Mouse (Mus musculus): ENCODE measurements at regions not wholly inside any gene's neighbourhood (a gene's known extent, or its start where the extent isn't known, plus 50 kb on each side); places are given as distances from the start of the nearest gene placed in this dataset.

DNA sequence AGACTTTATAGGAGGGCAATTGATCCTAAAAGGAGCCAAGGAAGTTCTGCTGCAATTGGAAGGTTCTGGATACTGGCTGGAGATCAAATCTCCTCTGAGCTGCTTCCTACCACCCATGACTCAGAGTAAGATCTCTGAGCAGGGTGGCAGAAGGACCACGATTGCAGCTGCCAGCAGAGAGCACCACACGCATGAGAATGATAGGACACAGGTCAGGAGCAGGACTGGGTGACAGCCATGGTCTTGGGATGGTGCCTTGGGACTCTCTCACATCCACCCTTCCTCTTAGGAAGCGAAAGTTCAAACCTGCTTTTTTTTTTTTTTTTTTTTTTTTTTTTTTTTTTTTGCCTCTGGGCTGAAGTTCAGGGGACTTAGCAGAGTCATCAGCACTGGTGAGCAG is 331.4 kb upstream of the Thbs1 start:
- 72% methylated on average over 3 of the region's 3 CpGs for WGBS
- Histone ChIP-seq H3K4me3 (no peak overlapping the region), H3K4me2 (no peak overlapping the region), H3K4me1 (replicated peaks) (0 out of 2 replicates have a peak, but pooled peaks cover 5% of the 10 kb centered on the region), H3K9ac (no peak overlapping the region), H3K27me3 (replicated peaks) (no peaks in the 10 kb centered on the region), H3K9me3 (replicated peaks) (no peaks in the 10 kb centered on the region), H3K36me3 (no peaks in the 10 kb centered on the region), H3K27ac (ENCODE audit: poor library complexity, severe bottlenecking) (no peak overlapping the region)
- no peak for ATAC-seq (ENCODE audit: insufficient number of reproducible peaks, low FRiP score)

DNA sequence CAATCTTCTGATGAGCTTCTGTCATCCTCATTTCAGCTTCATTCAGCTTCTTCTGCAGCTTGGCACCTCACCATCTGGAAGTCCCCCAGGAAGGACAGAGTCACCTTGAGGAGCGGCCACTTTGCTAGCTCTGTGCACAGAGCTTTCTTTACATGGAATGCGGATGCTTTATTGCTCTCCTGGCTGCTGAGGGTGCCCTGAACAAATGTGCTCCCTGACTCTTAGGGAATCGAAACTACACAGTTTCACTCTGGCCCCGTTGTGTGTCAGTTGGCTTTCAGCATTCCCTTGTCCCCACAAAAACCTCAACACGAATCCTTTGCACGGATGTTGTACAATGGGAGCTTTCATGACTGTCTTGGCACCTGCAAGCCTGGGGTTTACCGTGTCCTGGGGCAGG is 330.9 kb upstream of the Thbs1 start:
- Histone ChIP-seq H3K4me3 (no peak overlapping the region), H3K9ac (no peak overlapping the region), H3K4me1 (replicated peaks) (0 out of 2 replicates have a peak, but pooled peaks cover 5% of the 10 kb centered on the region), H3K27me3 (replicated peaks) (no peaks in the 10 kb centered on the region), H3K9me3 (replicated peaks) (no peaks in the 10 kb centered on the region), H3K27ac (ENCODE audit: poor library complexity, severe bottlenecking) (no peak overlapping the region), H3K4me2 (no peak overlapping the region), H3K36me3 (no peaks in the 10 kb centered on the region)
- 72% methylated on average over 7 of the region's 7 CpGs for WGBS
- ATAC-seq (ENCODE audit: insufficient number of reproducible peaks, low FRiP score), result no peak

DNA sequence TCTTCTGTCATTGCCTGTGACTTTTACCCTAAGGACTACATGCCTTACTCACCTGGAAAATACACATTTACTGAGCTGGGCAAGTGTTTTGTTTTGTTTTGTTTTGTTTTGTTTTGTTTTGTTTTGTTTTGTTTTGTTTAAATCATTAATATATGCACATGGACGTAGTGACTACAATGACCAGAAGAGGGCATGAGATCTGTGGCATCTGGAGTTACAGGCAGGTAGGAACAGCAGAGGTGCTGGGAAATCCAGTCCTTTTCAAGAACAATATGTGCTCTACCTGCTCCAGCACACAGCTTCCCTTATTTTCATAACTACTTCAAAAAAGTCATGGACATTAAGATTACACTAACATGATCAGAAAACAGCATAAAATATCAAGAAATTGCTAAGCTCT is 324.4 kb upstream of the Thbs1 start:
- no peaks in the 10 kb centered on the region for H3K4me1 ChIP-seq (replicated peaks)
- H3K27me3 ChIP-seq (replicated peaks), result no peaks in the 10 kb centered on the region
- no peaks in the 10 kb centered on the region for H3K9me3 ChIP-seq (replicated peaks)
- H3K9ac ChIP-seq, result no peak overlapping the region
- ATAC-seq (ENCODE audit: insufficient number of reproducible peaks, low FRiP score), result no peak
- no peak overlapping the region for H3K4me2 ChIP-seq
- H3K36me3 ChIP-seq, result no peaks in the 10 kb centered on the region
- H3K27ac ChIP-seq (ENCODE audit: poor library complexity, severe bottlenecking), result no peak overlapping the region
- 74% methylated on average over 1 of the region's 1 CpGs for WGBS
- H3K4me3 ChIP-seq, result no peak overlapping the region

DNA sequence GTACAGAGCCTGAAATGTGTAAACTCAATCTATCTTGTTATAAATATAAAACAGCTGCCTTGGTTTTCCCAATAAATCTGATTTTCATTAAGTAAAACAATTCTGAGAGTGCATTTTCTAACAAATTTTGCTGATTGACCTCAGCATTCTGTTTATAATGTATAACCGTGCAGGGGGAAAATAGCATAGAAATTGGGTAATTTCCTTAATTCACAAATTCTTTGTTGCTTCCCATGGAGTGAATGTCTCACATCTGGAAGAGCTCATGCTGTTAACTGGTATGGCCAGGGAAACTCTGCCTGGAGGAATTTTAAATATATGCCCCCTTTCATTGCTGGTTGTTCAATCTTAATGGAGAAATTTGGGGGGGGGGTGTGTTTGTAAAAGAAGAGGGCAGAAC is 317.4 kb upstream of the Thbs1 start:
- H3K4me3 ChIP-seq, result no peak overlapping the region
- no peaks in the 10 kb centered on the region for H3K36me3 ChIP-seq
- no peaks in the 10 kb centered on the region for H3K27me3 ChIP-seq (replicated peaks)
- no peak overlapping the region for H3K27ac ChIP-seq (ENCODE audit: poor library complexity, severe bottlenecking)
- H3K4me1 ChIP-seq (replicated peaks), result no peaks in the 10 kb centered on the region
- no peak for ATAC-seq (ENCODE audit: insufficient number of reproducible peaks, low FRiP score)
- H3K9ac ChIP-seq, result no peak overlapping the region
- H3K4me2 ChIP-seq, result no peak overlapping the region
- H3K9me3 ChIP-seq (replicated peaks), result no peaks in the 10 kb centered on the region
- 70% methylated on average over 1 of the region's 1 CpGs for WGBS

DNA sequence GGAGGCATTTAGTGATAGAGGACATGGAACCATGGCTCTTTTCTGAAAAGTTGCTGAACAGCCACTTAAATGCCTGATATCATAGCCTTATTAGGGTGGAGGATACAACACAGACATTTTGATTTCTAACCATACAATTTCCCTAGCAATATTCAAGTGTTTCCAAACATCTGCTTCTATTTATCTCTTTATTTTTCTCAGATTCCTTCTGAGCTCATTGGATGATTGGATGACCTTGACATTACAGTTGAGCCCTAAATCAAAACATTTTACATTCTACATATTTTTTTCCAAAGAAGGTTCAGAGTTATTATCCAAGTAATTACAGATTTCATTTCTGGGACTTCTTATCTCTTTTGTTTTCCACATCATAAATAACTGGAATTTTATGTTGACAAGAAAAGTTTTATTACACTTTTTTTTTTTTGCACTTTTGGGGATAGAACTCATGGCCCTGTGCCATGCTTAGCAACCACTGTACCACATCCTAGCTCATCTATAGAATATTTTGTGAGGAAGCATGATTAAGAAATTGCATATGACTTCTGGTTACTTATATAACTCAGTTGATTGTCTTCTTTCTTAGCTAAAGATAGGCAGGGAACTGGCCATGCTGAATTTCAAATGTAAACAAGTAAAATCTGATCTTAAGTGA is 309.6 kb upstream of the Thbs1 start:
- H3K27me3 ChIP-seq (replicated peaks), result no peaks in the 10 kb centered on the region
- no peak overlapping the region for H3K9ac ChIP-seq
- ATAC-seq (ENCODE audit: insufficient number of reproducible peaks, low FRiP score), result no peak
- no peak overlapping the region for H3K4me3 ChIP-seq
- no peak overlapping the region for H3K4me2 ChIP-seq
- no peaks in the 10 kb centered on the region for H3K4me1 ChIP-seq (replicated peaks)
- H3K36me3 ChIP-seq, result no peaks in the 10 kb centered on the region
- H3K27ac ChIP-seq (ENCODE audit: poor library complexity, severe bottlenecking), result no peak overlapping the region
- no peaks in the 10 kb centered on the region for H3K9me3 ChIP-seq (replicated peaks)

DNA sequence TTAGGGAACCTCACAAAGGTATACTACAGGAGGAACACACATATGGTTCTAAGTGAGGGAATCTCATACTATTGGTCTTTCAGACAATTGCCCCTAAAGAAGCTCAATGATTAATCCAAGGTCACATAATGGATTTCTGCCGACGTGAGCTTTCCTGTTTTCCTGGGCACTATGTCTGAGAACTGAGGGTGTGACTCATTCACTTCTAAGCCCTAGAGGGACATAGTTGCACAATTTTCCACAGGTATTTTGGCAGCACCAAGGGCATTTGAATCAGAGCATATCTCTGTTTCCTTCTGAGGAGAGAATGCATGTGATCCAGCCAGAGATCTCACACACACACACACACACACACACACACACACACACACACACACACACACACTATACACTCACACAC is 309.0 kb upstream of the Thbs1 start:
- Histone ChIP-seq H3K4me2 (no peak overlapping the region), H3K4me1 (replicated peaks) (no peaks in the 10 kb centered on the region), H3K9me3 (replicated peaks) (no peaks in the 10 kb centered on the region), H3K9ac (no peak overlapping the region), H3K4me3 (no peak overlapping the region), H3K27me3 (replicated peaks) (no peaks in the 10 kb centered on the region), H3K36me3 (no peaks in the 10 kb centered on the region), H3K27ac (ENCODE audit: poor library complexity, severe bottlenecking) (no peak overlapping the region)
- ATAC-seq (ENCODE audit: insufficient number of reproducible peaks, low FRiP score), result no peak
- 81% methylated on average over 2 of the region's 2 CpGs for WGBS

DNA sequence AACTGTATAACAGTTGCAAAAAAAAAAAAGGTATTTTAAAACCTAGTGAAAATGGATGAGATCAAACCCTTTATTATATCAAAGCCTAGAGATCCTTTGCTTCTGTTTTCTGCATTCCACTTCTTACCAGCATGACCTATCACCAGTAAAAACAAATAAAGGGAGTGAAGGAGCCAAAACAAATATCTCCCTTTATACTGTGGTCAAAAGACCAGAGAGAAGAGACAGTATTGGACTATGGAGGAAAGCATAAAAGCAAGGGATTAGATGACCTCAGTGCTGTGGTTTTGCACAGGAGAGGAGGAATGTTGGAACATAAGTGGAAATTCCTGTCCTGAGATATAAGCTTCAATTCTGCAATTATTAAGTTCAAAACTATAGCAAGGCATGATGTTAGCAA is 307.0 kb upstream of the Thbs1 start:
- Histone ChIP-seq H3K4me1 (replicated peaks) (no peaks in the 10 kb centered on the region), H3K4me2 (no peak overlapping the region), H3K36me3 (no peaks in the 10 kb centered on the region), H3K27ac (ENCODE audit: poor library complexity, severe bottlenecking) (no peak overlapping the region), H3K4me3 (no peak overlapping the region), H3K9ac (no peak overlapping the region), H3K9me3 (replicated peaks) (no peaks in the 10 kb centered on the region), H3K27me3 (replicated peaks) (no peaks in the 10 kb centered on the region)
- no peak for ATAC-seq (ENCODE audit: insufficient number of reproducible peaks, low FRiP score)

DNA sequence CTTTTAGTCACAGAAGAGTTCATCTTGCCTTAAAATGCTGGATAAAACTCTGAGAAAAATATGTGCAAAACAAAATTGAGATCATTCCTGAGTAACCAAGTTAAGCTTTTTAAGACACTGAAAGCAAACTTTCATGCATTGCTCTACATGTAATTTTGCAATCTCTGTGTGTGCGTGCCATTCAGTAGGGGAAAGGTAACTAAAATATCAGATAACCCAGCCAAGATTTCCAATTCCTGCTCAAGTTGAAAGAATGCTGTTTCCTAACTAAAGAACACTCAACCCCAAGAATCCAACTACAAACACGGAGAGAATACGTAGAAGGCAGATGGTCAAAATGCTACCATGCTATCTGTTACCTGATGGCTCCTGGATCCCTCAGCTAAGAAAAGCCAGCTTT is 304.6 kb upstream of the Thbs1 start:
- Histone ChIP-seq H3K27me3 (replicated peaks) (no peaks in the 10 kb centered on the region), H3K9me3 (replicated peaks) (no peaks in the 10 kb centered on the region), H3K4me1 (replicated peaks) (no peaks in the 10 kb centered on the region), H3K4me2 (no peak overlapping the region), H3K36me3 (no peaks in the 10 kb centered on the region), H3K4me3 (no peak overlapping the region), H3K27ac (ENCODE audit: poor library complexity, severe bottlenecking) (no peak overlapping the region), H3K9ac (no peak overlapping the region)
- no peak for ATAC-seq (ENCODE audit: insufficient number of reproducible peaks, low FRiP score)
- WGBS, result 76% methylated on average over 3 of the region's 3 CpGs

DNA sequence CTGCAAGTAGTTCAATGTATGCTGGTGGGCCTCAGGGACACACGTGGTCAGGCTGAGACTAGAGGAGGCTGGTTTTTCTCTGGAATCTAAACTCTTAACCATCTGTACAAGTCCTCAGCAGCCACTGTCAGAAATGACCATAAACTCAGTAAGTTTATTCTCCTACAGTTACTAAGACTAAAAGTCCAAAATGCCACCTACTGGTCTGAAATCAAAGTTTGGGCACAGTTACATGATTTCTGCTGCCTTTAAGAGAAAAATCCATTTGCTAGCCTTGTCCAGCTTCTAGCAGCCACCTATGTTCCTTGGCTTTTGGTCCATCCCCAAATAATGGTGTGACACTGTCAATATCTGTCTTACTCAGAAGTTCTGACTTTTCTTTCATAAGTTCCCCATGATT is 300.2 kb upstream of the Thbs1 start:
- Histone ChIP-seq H3K9ac (no peak overlapping the region), H3K4me2 (no peak overlapping the region), H3K36me3 (no peaks in the 10 kb centered on the region), H3K27ac (ENCODE audit: poor library complexity, severe bottlenecking) (no peak overlapping the region), H3K4me1 (replicated peaks) (no peaks in the 10 kb centered on the region), H3K27me3 (replicated peaks) (no peaks in the 10 kb centered on the region), H3K9me3 (replicated peaks) (no peaks in the 10 kb centered on the region), H3K4me3 (no peak overlapping the region)
- ATAC-seq (ENCODE audit: insufficient number of reproducible peaks, low FRiP score), result no peak
- WGBS, result 51% methylated on average over 1 of the region's 1 CpGs

DNA sequence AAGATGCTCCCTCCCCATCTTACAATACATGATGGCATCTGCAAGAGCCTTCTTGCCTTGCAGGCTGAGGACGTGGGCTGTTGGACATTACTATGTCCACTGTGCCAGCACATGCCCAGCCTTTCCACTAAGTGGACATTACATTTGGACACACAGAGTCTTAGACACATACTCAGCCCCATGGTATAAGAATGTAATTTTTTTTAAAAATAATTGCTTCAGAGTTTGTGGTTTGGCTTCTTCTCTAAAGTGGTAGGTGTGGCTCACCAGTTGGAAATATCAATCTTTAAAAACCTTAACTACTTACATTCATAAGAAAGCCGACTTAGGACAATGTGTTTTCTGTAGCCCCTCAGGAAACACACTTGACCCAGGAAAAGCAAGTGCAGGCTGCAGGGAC is 299.7 kb upstream of the Thbs1 start:
- H3K4me3 ChIP-seq, result no peak overlapping the region
- no peak overlapping the region for H3K9ac ChIP-seq
- H3K27me3 ChIP-seq (replicated peaks), result no peaks in the 10 kb centered on the region
- H3K4me2 ChIP-seq, result no peak overlapping the region
- H3K36me3 ChIP-seq, result no peaks in the 10 kb centered on the region
- no peak for ATAC-seq (ENCODE audit: insufficient number of reproducible peaks, low FRiP score)
- H3K9me3 ChIP-seq (replicated peaks), result no peaks in the 10 kb centered on the region
- 61% methylated on average over 2 of the region's 2 CpGs for WGBS
- no peaks in the 10 kb centered on the region for H3K4me1 ChIP-seq (replicated peaks)
- no peak overlapping the region for H3K27ac ChIP-seq (ENCODE audit: poor library complexity, severe bottlenecking)

DNA sequence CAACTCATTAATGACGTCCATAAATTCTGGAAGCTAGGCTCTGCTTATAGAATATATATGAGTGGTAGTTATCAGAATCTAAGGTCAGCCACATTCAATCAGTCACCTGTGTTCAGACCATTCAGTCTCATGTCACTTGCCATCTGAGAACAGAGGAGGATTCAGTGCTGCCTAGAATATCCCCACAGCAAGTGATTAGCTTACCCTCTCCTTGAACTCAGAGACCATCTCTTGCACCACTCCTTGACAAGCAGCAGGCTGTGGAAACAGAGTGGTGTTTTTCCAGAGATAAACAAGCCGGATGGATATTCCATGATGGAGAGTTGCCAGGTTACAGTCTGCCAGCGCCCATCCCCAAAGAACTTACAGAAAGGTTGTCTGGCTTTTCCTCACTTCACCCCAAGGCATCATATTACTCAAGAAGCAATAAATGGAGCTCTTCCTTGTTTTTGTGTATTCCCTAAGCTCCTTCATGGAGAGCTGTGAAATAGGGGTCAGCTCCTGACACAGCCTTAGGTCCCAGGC is 291.9 kb upstream of the Thbs1 start:
- Histone ChIP-seq H3K4me1 (replicated peaks) (peaks cover 20% of the 10 kb centered on the region), H3K9ac (no peak overlapping the region), H3K4me2 (no peak overlapping the region), H3K27ac (ENCODE audit: poor library complexity, severe bottlenecking) (no peak overlapping the region), H3K4me3 (no peak overlapping the region), H3K9me3 (replicated peaks) (no peaks in the 10 kb centered on the region), H3K36me3 (no peaks in the 10 kb centered on the region), H3K27me3 (replicated peaks) (no peaks in the 10 kb centered on the region)
- peak; percentile 36; the same call in 1 of the 2 replicates for ATAC-seq (ENCODE audit: insufficient number of reproducible peaks, low FRiP score)
- WGBS, result 47% methylated on average over 3 of the region's 3 CpGs

DNA sequence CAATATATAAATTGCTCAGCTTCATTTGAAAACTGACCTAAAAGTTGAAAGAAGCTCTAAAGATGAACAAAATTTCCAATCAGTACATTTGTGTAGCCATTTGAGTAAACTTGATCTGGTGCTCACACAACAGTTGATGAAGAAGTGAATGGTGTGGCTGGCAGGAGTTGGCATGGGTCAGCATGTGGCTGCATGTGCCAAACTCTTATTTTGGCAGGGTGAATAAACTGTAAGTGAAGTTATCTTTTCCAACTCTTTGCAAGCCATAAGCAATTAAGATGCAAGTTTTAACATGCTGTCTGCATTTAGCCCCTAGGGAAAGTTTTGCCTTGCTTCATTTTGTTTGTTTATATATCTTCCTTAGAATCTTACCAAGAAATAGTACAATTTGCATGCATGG is 291.0 kb upstream of the Thbs1 start:
- H3K4me3 ChIP-seq, result no peak overlapping the region
- no peak overlapping the region for H3K4me2 ChIP-seq
- H3K4me1 ChIP-seq (replicated peaks), result peaks cover 30% of the 10 kb centered on the region

More for the DNA sequence above, 291.0 kb upstream of the Thbs1 start:
- no peak for ATAC-seq (ENCODE audit: insufficient number of reproducible peaks, low FRiP score)
- H3K36me3 ChIP-seq, result no peaks in the 10 kb centered on the region
- H3K27me3 ChIP-seq (replicated peaks), result no peaks in the 10 kb centered on the region
- H3K27ac ChIP-seq (ENCODE audit: poor library complexity, severe bottlenecking), result no peak overlapping the region
- no peak overlapping the region for H3K9ac ChIP-seq
- no peaks in the 10 kb centered on the region for H3K9me3 ChIP-seq (replicated peaks)

All from heart, embryonic 12.5 days (tissue).